Mouse (Mus musculus): ENCODE measurements at regions not wholly inside any gene's neighbourhood (a gene's known extent, or its start where the extent isn't known, plus 50 kb on each side); places are given as distances from the start of the nearest gene placed in this dataset.

- DNase-seq (ENCODE audit: low spot score) = no peak
Observed at GRCm38 (mm10) chr10:115025950-115026349, 158.9 kb downstream of the Tph2 start.

- no peak for DNase-seq (ENCODE audit: low spot score)
Observed at GRCm38 (mm10) chr10:115019443-115019842, 165.4 kb downstream of the Tph2 start.

GRCm38 (mm10) chr10:115013491-115014001, 171.3 kb downstream of the Tph2 start:
- DNase-seq (ENCODE audit: low spot score) = no peak

- no peak for DNase-seq (ENCODE audit: low spot score)
Observed at GRCm38 (mm10) chr10:115012922-115013321, 171.9 kb downstream of the Tph2 start.

- no peak for DNase-seq (ENCODE audit: low spot score)
Observed at GRCm38 (mm10) chr10:115012316-115012715, 172.5 kb downstream of the Tph2 start.

- DNase-seq (ENCODE audit: low spot score) = no peak
Observed at GRCm38 (mm10) chr10:115011911-115012310, 172.9 kb downstream of the Tph2 start.

- no peak for DNase-seq (ENCODE audit: low spot score)
Observed at GRCm38 (mm10) chr10:114996400-114996799, 188.4 kb downstream of the Tph2 start.

GRCm38 (mm10) chr10:114995211-114995908, 189.5 kb downstream of the Tph2 start:
- no peak for DNase-seq (ENCODE audit: low spot score)

- no peak for DNase-seq (ENCODE audit: low spot score)
Observed at GRCm38 (mm10) chr10:114988453-114989226, 186.5 kb upstream of the Trhde start.

- DNase-seq (ENCODE audit: low spot score) = no peak
Observed at GRCm38 (mm10) chr10:114972364-114972763, 170.3 kb upstream of the Trhde start.

- DNase-seq (ENCODE audit: low spot score) = no peak
Observed at GRCm38 (mm10) chr10:114963656-114964055, 161.5 kb upstream of the Trhde start.

- no peak for DNase-seq (ENCODE audit: low spot score)
Observed at GRCm38 (mm10) chr10:114957909-114958308, 155.8 kb upstream of the Trhde start.

GRCm38 (mm10) chr10:114956257-114956656, 154.2 kb upstream of the Trhde start:
- DNase-seq (ENCODE audit: low spot score) = no peak

GRCm38 (mm10) chr10:114955608-114956007, 153.5 kb upstream of the Trhde start:
- no peak for DNase-seq (ENCODE audit: low spot score)

- no peak for DNase-seq (ENCODE audit: low spot score)
Observed at GRCm38 (mm10) chr10:114953358-114953757, 151.3 kb upstream of the Trhde start.

- DNase-seq (ENCODE audit: low spot score) = no peak
Observed at GRCm38 (mm10) chr10:114949194-114949593, 147.1 kb upstream of the Trhde start.

GRCm38 (mm10) chr10:114924746-114925145, 122.6 kb upstream of the Trhde start:
- no peak for DNase-seq (ENCODE audit: low spot score)

GRCm38 (mm10) chr10:114913971-114914370, 111.9 kb upstream of the Trhde start:
- no peak for DNase-seq (ENCODE audit: low spot score)

- no peak for DNase-seq (ENCODE audit: low spot score)
Observed at GRCm38 (mm10) chr10:114891916-114892315, 89.8 kb upstream of the Trhde start.

GRCm38 (mm10) chr10:114890726-114891430, 88.8 kb upstream of the Trhde start:
- no peak for DNase-seq (ENCODE audit: low spot score)

GRCm38 (mm10) chr10:114871201-114871600, 69.1 kb upstream of the Trhde start:
- peak; percentile 14 for DNase-seq (ENCODE audit: low spot score)

GRCm38 (mm10) chr10:114857166-114857565, 55.1 kb upstream of the Trhde start:
- no peak for DNase-seq (ENCODE audit: low spot score)

- DNase-seq (ENCODE audit: low spot score) = no peak
Observed at GRCm38 (mm10) chr10:114852688-114853087, 50.6 kb upstream of the Trhde start.
